Mouse (Mus musculus) lung, adult 2 months (tissue): Measurements from ENCODE around the gene Ino80.

Experiments
- CTCF ChIP-seq: fragments of 200-500 bp; IDR thresholded peaks from 2 replicates; pipeline ENCODE4 v1.5.1; 2011; ENCODE audit warnings: mild to moderate bottlenecking, low read length, control low read depth; ENCODE audit not compliant: insufficient read depth
- POLR2A ChIP-seq: fragments of 200-500 bp; IDR thresholded peaks from 2 replicates; pipeline ENCODE4 v1.6.1; 2011; ENCODE audit warnings: low read depth, mild to moderate bottlenecking, control low read depth, low read length, borderline replicate concordance; ENCODE audit errors: extremely low read depth

GRCm38 (mm10) chr2:119344537-119345138 lies 132.8 kb downstream of the Ino80 start:
- TF ChIP-seq POLR2A (no peak), CTCF (no peak)
